Mouse (Mus musculus): ENCODE measurements around the gene C1qtnf6. TPM values are rescaled to one million over a fixed set of nuclear protein-coding genes. Genes with fewer than 3 reads are reported as not detected.

Gene C1qtnf6
- 62.0 and 80.0 TPM in 2 replicates for polyA plus RNA-seq (2012; rRNA removed; ENCODE audit: low replicate concordance)

DNA sequence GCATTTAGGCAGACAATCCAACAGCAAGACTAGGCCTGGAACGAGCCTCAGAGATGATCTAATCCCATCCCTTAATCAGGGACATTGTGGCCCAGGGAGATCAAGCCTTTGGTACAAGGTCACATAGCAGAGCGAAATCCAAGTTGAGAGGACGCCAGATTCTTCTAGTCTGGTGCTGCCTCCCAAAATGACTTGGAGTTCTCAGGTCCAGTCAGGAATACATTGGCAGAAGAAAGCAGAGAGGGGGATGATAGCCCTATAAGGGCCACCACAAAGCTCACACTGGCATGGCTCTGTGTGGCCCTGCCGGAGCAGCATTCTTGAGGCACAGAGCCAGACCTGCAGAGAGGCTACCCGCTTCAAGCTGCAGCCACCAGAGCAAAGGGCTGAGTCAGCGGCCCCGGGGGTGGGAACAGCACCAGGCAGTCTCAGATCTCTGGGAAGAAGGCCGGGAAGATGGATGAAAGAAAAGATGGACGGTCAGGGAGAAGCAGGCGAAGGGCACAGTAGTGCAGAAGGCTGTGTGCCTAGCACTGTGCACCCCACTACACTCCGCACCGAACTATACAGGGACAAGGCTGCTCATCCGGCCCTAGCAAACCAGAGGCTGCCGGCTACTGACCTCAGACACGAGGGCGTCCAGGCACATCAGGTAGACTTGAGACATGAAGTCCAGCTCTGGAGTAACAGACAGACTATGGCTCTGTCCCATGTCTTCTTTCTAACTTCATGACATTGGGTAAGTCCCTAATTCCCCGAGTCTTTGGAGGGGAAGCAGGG, at the start of gene C1qtnf6:
TSS of gene C1qtnf6 (minus strand) at position 746 of the 780 bp plus-strand sequence.

GRCm38 (mm10) chr15:78572658-78573397, 41.6 kb upstream of the C1qtnf6 start, which contains the start of gene Rac2:
Rac2 (minus strand) TSS chr15:78572783.

GRCm38 (mm10) chr15:78544561-78545001, 13.4 kb upstream of the C1qtnf6 start, which contains the start of gene Sstr3:
Sstr3 (minus strand) TSS chr15:78544685.

DNA sequence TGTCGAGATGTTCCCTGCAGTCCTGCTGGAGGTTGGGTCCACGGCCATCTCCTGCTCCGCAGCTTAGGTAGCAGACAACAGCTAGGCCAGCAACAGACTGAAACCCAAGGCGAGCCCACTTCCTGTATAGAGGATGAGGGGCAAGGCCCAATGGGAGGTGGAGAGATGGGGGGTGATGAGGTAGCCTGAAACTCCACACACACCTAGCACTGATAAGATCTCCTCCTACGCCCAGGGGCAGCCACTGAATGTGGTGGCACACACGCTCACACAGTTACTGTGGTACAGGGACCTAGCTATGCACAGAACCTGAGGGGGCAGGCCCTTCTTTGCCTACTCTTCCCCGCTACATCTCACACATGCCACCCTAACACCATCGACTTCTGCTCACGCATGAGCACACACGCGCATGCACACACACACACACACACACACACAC, 36.2 kb downstream of the C1qtnf6 start, which contains the start of gene Il2rb:
TSS of gene Il2rb (minus strand) at position 304 of the 439 bp plus-strand sequence.

Other genes with a start within 250 kb of the C1qtnf6 start
- gene Csf2rb2, start 225.7 kb downstream of the C1qtnf6 start, polyA plus RNA-seq (2012; rRNA removed; ENCODE audit: low replicate concordance) = 55.3 and 56.9 TPM in 2 replicates
- 74.1 and 78.6 TPM in 2 replicates for gene Csf2rb, start 205.7 kb downstream of the C1qtnf6 start, polyA plus RNA-seq (2012; rRNA removed; ENCODE audit: low replicate concordance)
- not detected in 2 replicates for gene Tex33, start 135.5 kb downstream of the C1qtnf6 start, polyA plus RNA-seq (2012; rRNA removed; ENCODE audit: low replicate concordance)
- 116 and 135 TPM in 2 replicates for gene Tst, start 125.5 kb downstream of the C1qtnf6 start, polyA plus RNA-seq (2012; rRNA removed; ENCODE audit: low replicate concordance)
- 224 and 360 TPM in 2 replicates for gene Mpst, start 125.0 kb downstream of the C1qtnf6 start, polyA plus RNA-seq (2012; rRNA removed; ENCODE audit: low replicate concordance)
- gene Kctd17, start 102.9 kb downstream of the C1qtnf6 start, polyA plus RNA-seq (2012; rRNA removed; ENCODE audit: low replicate concordance) = 221 and 397 TPM in 2 replicates
- 1.8 and 3.1 TPM in 2 replicates for gene Tmprss6, start 62.8 kb downstream of the C1qtnf6 start, polyA plus RNA-seq (2012; rRNA removed; ENCODE audit: low replicate concordance)
- 34.7 and 55.9 TPM in 2 replicates for gene Il2rb, start 36.1 kb downstream of the C1qtnf6 start, polyA plus RNA-seq (2012; rRNA removed; ENCODE audit: low replicate concordance)
- gene Sstr3, start 13.3 kb upstream of the C1qtnf6 start, polyA plus RNA-seq (2012; rRNA removed; ENCODE audit: low replicate concordance) = 0.05 TPM in 1 of 2 replicates, not detected in the other
- gene Rac2, start 41.4 kb upstream of the C1qtnf6 start, polyA plus RNA-seq (2012; rRNA removed; ENCODE audit: low replicate concordance) = 365 and 836 TPM in 2 replicates
- 90.5 and 121 TPM in 2 replicates for gene Cyth4, start 65.6 kb upstream of the C1qtnf6 start, polyA plus RNA-seq (2012; rRNA removed; ENCODE audit: low replicate concordance)
- gene Elfn2, start 187.4 kb upstream of the C1qtnf6 start, polyA plus RNA-seq (2012; rRNA removed; ENCODE audit: low replicate concordance) = 0.10 and 0.24 TPM in 2 replicates
- gene Mfng, start 242.1 kb upstream of the C1qtnf6 start, polyA plus RNA-seq (2012; rRNA removed; ENCODE audit: low replicate concordance) = 124 and 195 TPM in 2 replicates

All from mammary gland, adult 2 months (tissue).